Mouse (Mus musculus): Measurements from ENCODE around the gene Mcub.
A peak's percentile ranks its signal among the peaks of the same experiment; 100 is the strongest.

Gene Mcub

GRCm38 (mm10) chr3:129969432-129970395 lies at the start of gene Mcub:
Gene Mcub (minus strand): TSS chr3:129970206.
- DNase-seq (ENCODE audit: low spot score) = peak; percentile 5

- no peak for DNase-seq (ENCODE audit: low spot score)
Observed at GRCm38 (mm10) chr3:130012943-130013342, 42.9 kb upstream of the Mcub start.

- DNase-seq (ENCODE audit: low spot score) = no peak
Observed at GRCm38 (mm10) chr3:130011236-130011635, 41.2 kb upstream of the Mcub start.

- DNase-seq (ENCODE audit: low spot score) = no peak
Observed at GRCm38 (mm10) chr3:130006141-130006540, 36.1 kb upstream of the Mcub start.

- no peak for DNase-seq (ENCODE audit: low spot score)
Observed at GRCm38 (mm10) chr3:130000926-130001325, 30.9 kb upstream of the Mcub start.

GRCm38 (mm10) chr3:129998526-129998925 lies 28.5 kb upstream of the Mcub start:
- no peak for DNase-seq (ENCODE audit: low spot score)

GRCm38 (mm10) chr3:129998001-129998400 lies 28.0 kb upstream of the Mcub start:
- no peak for DNase-seq (ENCODE audit: low spot score)

- DNase-seq (ENCODE audit: low spot score) = no peak
Observed at GRCm38 (mm10) chr3:129997324-129997723, 27.3 kb upstream of the Mcub start.

GRCm38 (mm10) chr3:129987297-129987696 lies 17.3 kb upstream of the Mcub start:
- DNase-seq (ENCODE audit: low spot score) = no peak

GRCm38 (mm10) chr3:129985335-129985734 lies 15.3 kb upstream of the Mcub start:
- DNase-seq (ENCODE audit: low spot score) = no peak

- DNase-seq (ENCODE audit: low spot score) = no peak
Observed at GRCm38 (mm10) chr3:129984797-129985196, 14.8 kb upstream of the Mcub start.

GRCm38 (mm10) chr3:129982271-129982670 lies 12.3 kb upstream of the Mcub start:
- DNase-seq (ENCODE audit: low spot score) = no peak

- DNase-seq (ENCODE audit: low spot score) = no peak
Observed at GRCm38 (mm10) chr3:129981756-129982155, 11.8 kb upstream of the Mcub start.

GRCm38 (mm10) chr3:129979510-129979909 lies 9.5 kb upstream of the Mcub start:
- no peak for DNase-seq (ENCODE audit: low spot score)

- DNase-seq (ENCODE audit: low spot score) = no peak
Observed at GRCm38 (mm10) chr3:129978716-129979115, 8.7 kb upstream of the Mcub start.

- no peak for DNase-seq (ENCODE audit: low spot score)
Observed at GRCm38 (mm10) chr3:129976317-129976716, 6.3 kb upstream of the Mcub start.

- DNase-seq (ENCODE audit: low spot score) = no peak
Observed at GRCm38 (mm10) chr3:129970529-129971515, 816 bp upstream of the Mcub start.

GRCm38 (mm10) chr3:129969031-129969430 lies 975 bp downstream of the Mcub start:
- no peak for DNase-seq (ENCODE audit: low spot score)

GRCm38 (mm10) chr3:129967874-129968273 lies 2.1 kb downstream of the Mcub start:
- DNase-seq (ENCODE audit: low spot score) = no peak

GRCm38 (mm10) chr3:129964681-129965080 lies 5.3 kb downstream of the Mcub start:
- no peak for DNase-seq (ENCODE audit: low spot score)

- DNase-seq (ENCODE audit: low spot score) = no peak
Observed at GRCm38 (mm10) chr3:129962533-129962932, 7.5 kb downstream of the Mcub start.

GRCm38 (mm10) chr3:129953296-129953695 lies 16.7 kb downstream of the Mcub start:
- DNase-seq (ENCODE audit: low spot score) = no peak
